Mouse (Mus musculus) heart, postnatal 0 days (tissue): ENCODE data around the gene Rangrf.

ENCODE experiments used
- CTCF ChIP-seq: IDR thresholded peaks from 2 replicates; pipeline ENCODE4 v1.5.1; 2016; ENCODE audit warnings: antibody characterized with exemption, control low read depth, low read depth
- EP300 ChIP-seq: IDR thresholded peaks from 2 replicates; pipeline ENCODE4 v1.6.1; 2016; ENCODE audit warnings: antibody characterized with exemption, low read depth

- TF ChIP-seq EP300 (no peak), CTCF (no peak)
Measured at GRCm38 (mm10) chr11:68965050-68965449, 9.9 kb downstream of the Rangrf start.
